Mouse (Mus musculus) E14TG2a.4 (cell line): ENCODE data around the gene Abhd2.

Source experiments
- CTCF ChIP-seq: conservative IDR thresholded peaks from 2 replicates; pipeline ENCODE4 v1.5.1; 2014; ENCODE audit warnings: low read length
- POU5F1 ChIP-seq: IDR thresholded peaks from 2 replicates; pipeline ENCODE4 v1.6.1; 2014; ENCODE audit warnings: low read length, borderline replicate concordance

DNA sequence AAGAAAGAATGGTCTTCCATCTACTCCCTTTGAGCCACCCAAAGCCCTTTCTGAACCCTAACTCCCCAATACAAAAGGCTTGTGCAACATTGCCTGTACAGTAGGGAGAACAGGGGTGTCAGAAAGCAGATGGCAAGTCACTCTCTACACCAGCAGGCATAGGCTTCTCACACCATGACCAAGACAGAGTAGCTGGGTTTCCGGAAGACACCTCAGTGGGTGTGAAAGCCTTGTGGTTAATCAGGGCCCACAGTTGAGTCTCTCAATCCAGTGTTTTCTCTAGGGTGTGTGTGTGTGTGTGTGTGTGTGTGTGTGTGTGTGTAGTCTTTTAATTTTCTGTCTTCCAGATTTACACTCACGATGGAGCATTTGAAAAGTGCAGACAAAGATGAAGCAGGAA is 23.4 kb upstream of the Abhd2 start:
- TF ChIP-seq CTCF (no peak), POU5F1 (no peak)
